Mouse (Mus musculus): ENCODE data around the gene Nek5.
A peak's percentile ranks its signal among the peaks of the same experiment; 100 is the strongest.

The Nek5 gene

DNA sequence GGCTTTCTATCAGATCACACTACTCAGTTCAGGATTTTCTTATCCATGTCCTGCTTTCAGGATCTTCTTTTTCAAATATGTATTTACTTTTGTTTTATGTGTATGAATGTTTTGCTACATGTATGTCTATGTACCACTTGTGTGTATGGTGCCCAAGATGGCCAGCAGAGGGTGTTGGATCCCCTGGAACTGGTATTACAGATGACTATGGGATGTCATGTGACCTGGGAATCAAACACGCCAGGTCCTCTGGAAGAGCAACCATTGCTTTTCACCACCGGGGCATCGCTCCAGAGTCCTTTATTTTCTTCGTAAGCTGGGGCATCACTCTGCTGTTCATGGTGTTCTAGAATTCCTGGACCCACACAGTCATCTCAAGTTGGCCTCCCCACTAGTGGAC, 35.6 kb downstream of the Nek5 start:
- DNase-seq (ENCODE audit: extremely low spot score, low spot score): no peak

DNA sequence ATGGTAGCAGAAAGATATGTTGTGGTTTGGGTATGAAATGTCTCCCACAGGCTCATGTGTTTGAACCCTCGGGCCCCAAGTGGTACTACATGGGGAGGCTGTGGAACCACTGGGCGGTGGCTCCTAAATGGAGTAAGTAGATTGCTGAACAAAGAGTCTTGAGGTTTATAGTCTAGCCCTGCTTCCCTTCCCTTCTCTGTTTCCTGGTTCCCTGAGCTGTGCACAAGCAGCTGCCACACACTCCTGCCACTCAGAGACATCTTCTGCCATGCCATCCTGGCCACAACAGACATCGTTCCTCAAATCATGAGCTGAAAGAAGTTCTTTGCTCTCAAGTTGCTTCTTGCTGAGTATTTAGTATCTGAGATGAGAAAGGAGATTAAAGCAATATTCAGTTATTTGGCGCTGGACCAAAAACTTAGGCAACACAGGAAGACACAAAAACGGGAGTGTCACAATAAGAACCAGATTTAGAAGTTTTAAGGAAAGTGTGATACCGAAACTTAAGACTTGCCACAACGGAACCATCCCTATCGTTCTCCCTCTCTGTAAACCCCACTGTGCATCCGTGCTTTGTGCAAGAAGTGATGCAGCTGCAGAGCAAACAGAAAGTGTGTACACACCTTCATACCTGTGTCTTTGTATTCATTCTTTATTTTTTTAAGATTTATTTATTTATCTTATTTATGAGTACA, 45.4 kb downstream of the Nek5 start:
- no peak for DNase-seq (ENCODE audit: extremely low spot score, low spot score)

GRCm38 (mm10) chr8:22061126-22061525, 63.7 kb downstream of the Nek5 start:
- DNase-seq (ENCODE audit: extremely low spot score, low spot score): no peak

DNA sequence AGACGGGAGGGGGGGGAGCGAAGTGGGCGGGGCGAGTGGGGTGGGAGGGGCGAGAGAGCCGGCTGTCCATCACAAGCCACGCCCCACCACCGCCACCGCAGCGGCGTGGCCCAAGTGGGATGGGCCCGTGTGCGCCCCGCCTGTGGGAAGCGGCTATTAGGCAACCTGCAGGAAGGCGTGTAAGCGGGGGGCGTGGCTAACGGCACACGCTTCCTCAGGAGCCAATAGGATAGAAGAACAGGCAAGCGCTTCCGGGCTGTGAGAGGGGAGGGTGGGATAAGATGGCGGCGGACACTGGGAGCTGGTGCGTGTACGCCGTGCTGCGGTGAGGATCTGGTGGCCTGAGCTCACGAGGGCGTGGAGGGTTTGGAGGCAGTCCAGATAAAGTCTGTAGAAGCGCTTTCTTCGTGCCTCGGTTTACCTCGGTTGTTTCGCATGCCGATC, 64.4 kb downstream of the Nek5 start, which contains the start of gene Alg11:
Alg11 (plus strand) TSS at position 276 of the 444 bp plus-strand sequence.
- DNase-seq (ENCODE audit: extremely low spot score, low spot score): peak; percentile 94

- DNase-seq (ENCODE audit: extremely low spot score, low spot score): no peak
These were observed 64.9 kb downstream of the Nek5 start, which contains the start of gene Atp7b for GRCm38 (mm10) chr8:22059821-22060445. Gene Atp7b (minus strand): TSS chr8:22060305.

GRCm38 (mm10) chr8:22059153-22059738, 65.6 kb downstream of the Nek5 start:
- DNase-seq (ENCODE audit: extremely low spot score, low spot score): no peak

DNA sequence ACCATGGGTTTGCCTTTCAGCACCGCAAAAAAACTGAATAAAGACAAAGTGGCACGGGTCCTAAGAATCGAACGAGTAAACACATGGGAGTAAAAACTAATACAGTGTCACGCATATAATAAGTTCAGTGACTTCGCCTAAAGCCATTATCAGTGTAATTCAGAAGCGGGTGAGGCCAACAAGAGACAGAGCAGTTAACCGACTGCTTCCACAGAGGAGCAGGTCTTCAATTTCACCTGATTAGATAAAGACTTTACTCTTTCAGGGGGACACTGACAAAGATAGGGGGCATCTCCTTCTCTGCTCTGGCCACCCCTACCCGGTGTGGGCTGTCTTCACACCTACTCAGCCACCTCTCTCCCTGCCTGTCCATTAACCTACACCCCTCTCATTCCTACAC, 66.5 kb downstream of the Nek5 start:
- DNase-seq (ENCODE audit: extremely low spot score, low spot score): no peak

- no peak for DNase-seq (ENCODE audit: extremely low spot score, low spot score)
These were observed 68.0 kb downstream of the Nek5 start for GRCm38 (mm10) chr8:22056850-22057249.

DNA sequence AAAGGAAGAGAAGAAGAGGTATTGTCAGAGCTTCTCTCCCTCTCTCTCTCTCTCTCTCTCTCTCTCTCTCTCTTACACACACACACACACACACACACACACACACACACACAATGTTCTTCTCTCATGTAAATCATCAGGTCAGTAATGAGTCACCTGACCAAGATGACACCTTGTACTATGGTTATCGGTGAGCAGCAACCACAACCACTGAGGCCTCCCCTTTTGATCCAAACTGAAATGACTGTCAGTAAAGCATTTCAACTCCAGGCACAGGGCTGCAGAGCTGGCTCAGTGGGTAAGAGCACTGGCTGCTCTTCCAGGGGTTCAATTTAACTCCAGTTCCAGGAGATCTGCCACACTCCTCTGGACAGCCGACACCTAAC, 69.4 kb downstream of the Nek5 start:
- no peak for DNase-seq (ENCODE audit: extremely low spot score, low spot score)

DNA sequence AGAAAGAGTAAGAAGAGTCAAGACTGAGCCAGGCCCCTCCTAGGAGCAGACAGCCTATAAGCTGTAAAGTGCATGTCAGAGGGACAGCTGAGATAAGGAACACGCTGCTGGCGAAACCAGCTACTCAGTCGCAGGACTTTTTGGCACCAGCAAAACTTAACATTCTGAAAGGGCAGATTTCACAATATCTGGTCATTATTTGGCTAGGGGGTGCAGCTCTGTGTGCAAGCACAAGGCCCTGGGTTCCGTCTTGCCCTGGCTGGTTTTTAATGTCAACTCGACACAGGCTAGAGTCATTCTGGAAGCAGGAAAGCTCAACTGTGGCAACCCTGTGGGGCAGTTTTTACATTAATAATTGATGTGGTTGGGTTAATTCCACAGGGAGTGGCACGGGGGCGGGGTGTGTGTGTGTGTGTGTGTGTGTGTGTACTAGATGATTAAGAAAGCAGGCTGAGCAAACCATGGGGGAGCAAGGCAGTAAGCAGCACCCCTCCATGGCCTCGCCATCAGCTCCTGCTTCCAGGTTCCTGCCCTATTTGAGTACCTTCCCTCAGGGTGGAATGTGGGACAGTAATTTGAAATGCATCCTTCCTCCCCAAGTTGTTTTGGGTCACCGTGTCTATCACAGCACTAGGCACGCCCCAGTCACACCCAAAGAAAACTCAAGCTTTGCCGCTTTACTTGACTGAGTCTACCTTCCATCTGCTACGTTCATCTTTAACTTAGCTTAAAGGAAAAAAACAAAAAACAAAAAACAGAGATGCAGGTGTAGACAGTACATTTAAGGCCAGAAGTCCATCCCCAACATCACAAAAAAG, 70.0 kb downstream of the Nek5 start:
- DNase-seq (ENCODE audit: extremely low spot score, low spot score): no peak

DNA sequence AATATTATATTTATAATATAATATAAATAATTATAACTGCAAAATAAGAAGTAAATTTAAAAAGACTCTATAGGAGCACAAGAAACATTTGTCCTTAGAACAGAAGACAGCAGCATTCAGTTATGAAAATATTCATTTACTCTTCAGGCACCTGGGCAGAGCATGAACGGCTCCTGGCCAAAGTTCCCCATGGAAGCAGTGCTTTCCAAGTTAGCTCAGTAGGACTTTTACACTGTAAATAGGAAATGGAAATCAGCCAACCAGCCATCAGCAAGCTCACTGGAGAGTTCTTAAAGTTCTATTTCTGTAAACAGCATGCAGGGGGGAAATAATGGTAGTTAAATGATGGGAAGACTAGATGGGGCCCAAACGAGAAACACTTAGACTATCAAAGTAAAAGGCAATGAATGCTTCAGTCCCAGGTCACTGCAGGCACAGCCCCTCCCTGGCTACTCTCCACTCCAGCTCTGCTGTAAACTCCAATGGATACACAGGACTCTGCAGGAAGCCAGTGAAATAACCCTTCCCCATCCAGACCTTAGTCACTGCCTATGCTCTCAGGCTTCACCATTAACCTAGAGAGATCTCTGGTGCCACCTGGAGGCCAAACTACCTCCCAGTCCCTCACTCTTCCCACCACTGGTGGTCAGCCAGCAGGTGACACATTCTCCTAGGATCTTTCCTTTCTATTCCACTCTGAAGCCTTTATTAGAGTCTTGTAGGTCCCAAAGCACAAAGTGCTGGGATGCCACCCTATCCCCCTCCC, 77.0 kb downstream of the Nek5 start:
- peak; percentile 47 for DNase-seq (ENCODE audit: extremely low spot score, low spot score)

- peak; percentile 29 for DNase-seq (ENCODE audit: extremely low spot score, low spot score)
These were observed 81.1 kb downstream of the Nek5 start for GRCm38 (mm10) chr8:22043706-22044105.

DNA sequence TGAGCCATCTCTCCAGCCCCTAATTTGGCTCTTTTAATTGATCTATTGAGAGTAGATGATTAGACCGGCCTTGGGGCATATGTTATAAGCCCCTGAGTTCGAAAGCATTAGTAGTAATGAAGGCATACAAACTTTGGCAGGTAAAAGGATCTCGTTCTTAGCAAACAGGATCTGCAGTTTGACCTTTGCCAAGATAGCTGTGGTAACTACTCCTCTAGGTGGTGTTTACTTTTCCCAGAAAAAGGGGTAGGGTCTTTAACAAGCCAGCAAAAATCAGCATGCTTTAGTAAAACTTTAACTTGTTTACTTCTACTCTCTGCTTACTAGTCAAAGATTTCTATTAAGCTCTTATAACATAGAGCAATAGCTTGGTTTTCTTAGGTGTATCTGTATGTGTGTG, 82.3 kb downstream of the Nek5 start:
- DNase-seq (ENCODE audit: extremely low spot score, low spot score): no peak

DNA sequence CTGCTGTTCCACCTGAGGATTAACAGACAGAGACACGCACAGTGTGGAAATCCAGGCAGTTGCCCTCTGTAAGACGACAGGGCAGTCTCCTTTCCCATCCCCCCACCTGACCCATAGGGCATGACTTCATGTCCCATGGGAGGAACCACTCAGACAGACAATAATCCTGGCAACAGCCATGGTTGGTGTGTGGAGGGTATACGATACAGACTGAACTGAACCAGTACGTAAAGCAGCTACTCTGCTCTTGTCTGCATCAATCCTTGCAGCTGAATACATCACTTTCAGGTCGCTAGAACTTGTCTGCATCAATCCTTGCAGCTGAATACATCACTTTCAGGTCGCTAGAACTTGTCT, 84.7 kb downstream of the Nek5 start:
- no peak for DNase-seq (ENCODE audit: extremely low spot score, low spot score)

DNA sequence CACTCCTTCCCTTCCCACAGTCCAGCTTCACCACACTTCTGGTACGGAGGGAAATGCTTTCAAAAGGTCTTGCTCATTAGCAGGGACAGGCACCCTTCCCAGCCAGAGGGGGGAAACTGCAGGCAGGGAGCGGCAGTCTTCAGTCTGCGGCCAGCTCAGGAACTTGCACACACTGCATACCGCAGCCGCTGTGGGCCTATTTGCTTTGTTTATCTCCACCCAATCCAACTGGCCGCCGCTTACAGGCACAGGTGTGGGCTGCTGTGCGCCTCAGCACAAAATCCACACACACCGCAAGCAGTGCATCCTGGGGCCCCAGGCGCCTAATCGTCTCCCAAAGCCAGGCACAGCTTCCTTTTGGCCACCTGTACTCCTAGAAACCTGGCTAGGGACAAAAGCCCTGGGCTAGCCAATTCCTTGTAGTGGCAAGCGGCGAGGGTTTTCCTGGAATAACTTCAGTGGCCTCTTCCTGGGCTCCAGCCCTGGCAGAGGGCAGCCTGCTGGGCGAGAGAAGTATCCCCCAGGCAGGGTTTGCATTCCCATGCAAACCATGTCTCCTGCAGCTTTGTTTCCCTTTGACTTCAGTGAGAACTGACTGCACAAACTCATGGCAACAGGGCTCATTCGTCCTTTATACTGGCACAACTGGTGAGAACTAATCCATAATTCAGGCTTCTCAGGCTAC, 85.2 kb downstream of the Nek5 start:
- DNase-seq (ENCODE audit: extremely low spot score, low spot score): peak; percentile 15

GRCm38 (mm10) chr8:22037022-22037421, 87.8 kb downstream of the Nek5 start:
- no peak for DNase-seq (ENCODE audit: extremely low spot score, low spot score)

DNA sequence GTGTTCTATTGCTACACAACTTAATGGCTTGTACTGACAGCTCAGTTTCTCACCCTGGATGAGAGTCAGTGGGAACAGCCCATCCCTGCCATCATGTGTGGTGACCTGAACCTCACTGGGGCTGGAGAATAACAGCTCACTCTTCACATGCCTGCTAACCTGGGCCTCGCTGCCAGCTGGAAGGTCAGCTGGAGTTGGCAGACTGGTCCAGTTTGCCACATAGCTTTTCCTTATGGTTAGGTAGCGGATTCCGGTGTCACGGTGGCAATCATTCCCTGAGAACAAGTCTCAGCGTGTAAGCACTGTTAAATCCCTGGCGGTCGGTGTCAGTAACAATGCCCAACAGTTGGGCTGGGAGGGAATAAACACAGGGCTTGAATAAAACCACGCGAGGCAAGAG, 88.7 kb downstream of the Nek5 start:
- no peak for DNase-seq (ENCODE audit: extremely low spot score, low spot score)

DNA sequence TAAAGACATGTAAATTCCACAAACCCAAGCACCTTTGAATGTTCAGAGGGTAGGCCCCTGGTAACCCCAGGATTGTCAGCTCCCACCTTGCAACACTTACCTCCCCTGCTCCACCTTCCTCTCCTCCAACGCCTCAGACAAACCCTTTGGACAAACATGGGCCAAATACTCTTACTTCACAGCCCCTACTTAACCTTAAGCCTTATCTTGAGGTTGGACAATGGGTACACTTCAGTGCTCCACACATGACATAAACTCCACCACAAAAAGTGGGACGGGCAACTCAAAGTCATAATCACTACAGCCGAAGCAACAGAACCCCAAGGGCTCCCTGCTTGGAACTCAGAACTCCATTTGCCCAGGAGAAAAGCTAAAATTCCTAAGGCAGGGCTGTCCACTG, 93.9 kb downstream of the Nek5 start:
- DNase-seq (ENCODE audit: extremely low spot score, low spot score): no peak

DNA sequence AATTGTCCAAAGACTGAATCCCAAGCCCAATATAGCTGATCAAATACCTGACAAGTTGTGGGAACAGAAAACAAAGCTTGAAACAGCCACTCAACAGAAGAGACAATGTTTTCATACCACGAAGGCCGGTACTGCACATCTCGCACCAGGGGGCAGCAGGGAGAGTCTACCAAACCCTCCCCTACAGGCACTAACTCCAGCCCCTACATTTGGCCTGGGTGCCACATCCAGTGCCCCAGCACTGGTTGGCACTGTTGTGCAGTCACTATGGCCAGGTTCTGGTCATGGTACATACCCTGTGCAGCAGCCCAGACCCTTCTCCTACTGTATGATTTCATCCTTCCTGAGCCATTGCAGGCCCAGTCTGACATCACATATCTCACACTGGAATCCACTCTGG, 95.9 kb downstream of the Nek5 start:
- DNase-seq (ENCODE audit: extremely low spot score, low spot score): no peak

GRCm38 (mm10) chr8:22025241-22025640, 99.6 kb downstream of the Nek5 start:
- no peak for DNase-seq (ENCODE audit: extremely low spot score, low spot score)

Data from neural tube, embryonic 10.5 days (tissue).